In the genomic region with DNA sequence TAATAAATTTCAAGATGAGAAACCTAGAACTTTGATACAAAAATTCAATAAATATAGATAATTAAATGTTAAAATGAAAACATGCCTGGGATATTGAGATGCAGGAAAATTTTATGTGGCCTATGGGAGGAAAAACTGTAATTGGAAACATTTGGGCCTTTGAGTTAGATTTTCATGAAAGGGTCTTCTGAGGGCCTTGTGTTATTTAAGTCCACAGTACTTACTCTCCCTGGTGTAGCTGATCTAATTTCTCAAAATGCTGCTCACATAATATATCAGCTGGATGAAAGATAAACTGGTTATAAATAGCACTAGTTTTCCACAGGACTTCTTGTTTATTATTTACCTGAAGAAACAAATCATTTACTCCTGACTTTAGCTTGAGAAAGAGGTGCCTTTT, we compare ENCODE assay signal across 25 mouse cellular contexts.
"Had no signal": no experiment of that assay in that cellular context is flagged by ENCODE, and none has a peak within 500 bp of the region (broad histone marks: within the 10 kb centered on the region; RNA-seq: fewer than 3 reads in every experiment).

No protein-coding gene starts in this region.

- H3K4me3 ChIP-seq: heart, adult 2 months; heart, embryonic 13.5 days; heart, embryonic 15.5 days; hindbrain, embryonic 13.5 days; hindbrain, embryonic 15.5 days; intestine, embryonic 15.5 days; liver, embryonic 12.5 days had no signal

- H3K4me2 ChIP-seq: heart, embryonic 11.5 days; heart, embryonic 13.5 days; heart, embryonic 15.5 days; hindbrain, embryonic 13.5 days; hindbrain, embryonic 15.5 days; intestine, embryonic 15.5 days; liver, embryonic 12.5 days had no signal

- H3K27me3 ChIP-seq: heart, embryonic 13.5 days; heart, embryonic 15.5 days; hindbrain, embryonic 13.5 days; hindbrain, embryonic 15.5 days; intestine, embryonic 15.5 days; liver, embryonic 12.5 days had no signal

- H3K36me3 ChIP-seq: heart, embryonic 13.5 days; heart, embryonic 15.5 days; hindbrain, embryonic 13.5 days; hindbrain, embryonic 15.5 days; intestine, embryonic 15.5 days; liver, embryonic 12.5 days had no signal

- ATAC-seq: hindbrain, postnatal 0 days; inflammation-experienced regulatory T-cells, adult 6 months; intestine, embryonic 15.5 days; intestine, postnatal 0 days; liver, embryonic 12.5 days had no signal

- H3K4me1 ChIP-seq: heart, embryonic 13.5 days; heart, embryonic 15.5 days; hindbrain, embryonic 13.5 days; hindbrain, embryonic 15.5 days; intestine, embryonic 15.5 days; liver, embryonic 12.5 days had no signal

- DNase-seq: gastrocnemius, postnatal 14 days; gastrocnemius, postnatal 36 days; heart, adult 11 months; heart, adult 2 months; heart, postnatal 14 days; heart, postnatal 36 days; kidney, adult 18-20 months; kidney, adult 8-10 months; kidney, postnatal 14 days; kidney, postnatal 36 days; layer of hippocampus, adult 9-11 months; layer of hippocampus, postnatal 36 days; left cerebral cortex, postnatal 4 days had no signal

- H3K9ac ChIP-seq: heart, embryonic 13.5 days; heart, embryonic 15.5 days; hindbrain, embryonic 13.5 days; hindbrain, embryonic 15.5 days; intestine, embryonic 15.5 days; liver, embryonic 12.5 days; liver, embryonic 14.5 days had no signal

- H3K27ac ChIP-seq: heart, adult 2 months; heart, embryonic 13.5 days; heart, embryonic 15.5 days; hindbrain, embryonic 13.5 days; hindbrain, embryonic 15.5 days; hindbrain, postnatal 0 days; intestine, embryonic 15.5 days; kidney, postnatal 0 days; liver, embryonic 12.5 days; liver, embryonic 14.5 days had no signal

- H3K9me3 ChIP-seq: heart, embryonic 13.5 days; heart, embryonic 15.5 days; hindbrain, embryonic 13.5 days; hindbrain, embryonic 15.5 days; intestine, embryonic 15.5 days; liver, embryonic 12.5 days had no signal
